Mouse (Mus musculus): ENCODE measurements around the gene Scfd2.
A peak's percentile ranks its signal among the peaks of the same experiment; 100 is the strongest.

Scfd2 gene

DNA sequence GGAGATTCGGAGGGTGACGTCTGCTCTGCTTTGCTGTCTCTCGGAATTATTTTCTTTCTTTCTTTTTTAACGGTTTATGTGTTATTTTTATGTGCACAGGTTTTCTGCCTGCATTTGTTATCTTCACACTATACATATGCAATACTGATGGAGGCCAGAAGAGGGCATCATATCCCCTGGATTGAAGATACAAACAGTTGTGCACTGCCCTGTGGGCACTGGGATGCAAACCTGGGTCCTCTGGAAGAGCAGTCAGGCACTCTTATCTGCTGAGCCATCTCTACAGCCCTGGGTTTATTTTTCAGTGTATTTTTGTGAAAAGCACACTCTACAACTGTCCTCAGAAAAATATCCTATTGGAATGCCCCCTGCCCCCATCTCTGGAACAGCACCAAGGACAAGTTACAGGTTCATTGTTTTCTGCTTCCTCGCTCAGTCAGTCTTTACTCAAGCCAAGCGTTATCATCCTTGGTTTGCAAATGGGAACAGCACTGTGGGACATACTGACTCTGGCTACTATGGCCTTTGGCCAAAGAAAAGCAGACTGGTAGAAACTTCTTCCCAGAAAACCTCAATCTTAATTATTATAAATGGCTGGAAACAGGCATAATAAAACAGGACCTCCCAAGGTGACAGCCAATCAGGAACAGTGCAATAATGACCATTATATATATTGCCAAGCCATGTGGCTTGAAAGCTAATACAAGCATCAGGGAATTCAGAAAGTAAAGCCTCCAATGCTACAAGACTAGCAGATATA, 75.9 kb downstream of the Scfd2 start:
- DNase-seq = no peak

DNA sequence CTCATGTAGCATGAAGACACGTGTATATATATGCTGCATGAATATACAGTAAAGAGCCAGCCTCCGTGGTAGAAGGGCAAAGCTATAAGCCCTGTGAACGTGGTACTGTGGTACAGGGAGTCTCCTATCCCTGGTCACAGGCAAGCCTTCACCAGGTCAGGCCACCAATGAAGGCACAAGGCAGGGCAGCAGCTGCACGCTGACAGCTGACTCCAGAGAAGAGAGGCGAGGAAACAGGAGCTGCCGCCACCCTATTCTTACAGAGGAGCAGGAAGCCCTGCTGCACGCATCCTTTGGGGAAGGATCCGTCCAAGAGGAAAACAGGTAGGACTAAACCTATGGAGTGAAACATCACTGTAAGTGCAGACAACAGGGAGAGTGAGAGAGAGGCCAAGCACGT, 76.5 kb downstream of the Scfd2 start:
- no peak for DNase-seq

DNA sequence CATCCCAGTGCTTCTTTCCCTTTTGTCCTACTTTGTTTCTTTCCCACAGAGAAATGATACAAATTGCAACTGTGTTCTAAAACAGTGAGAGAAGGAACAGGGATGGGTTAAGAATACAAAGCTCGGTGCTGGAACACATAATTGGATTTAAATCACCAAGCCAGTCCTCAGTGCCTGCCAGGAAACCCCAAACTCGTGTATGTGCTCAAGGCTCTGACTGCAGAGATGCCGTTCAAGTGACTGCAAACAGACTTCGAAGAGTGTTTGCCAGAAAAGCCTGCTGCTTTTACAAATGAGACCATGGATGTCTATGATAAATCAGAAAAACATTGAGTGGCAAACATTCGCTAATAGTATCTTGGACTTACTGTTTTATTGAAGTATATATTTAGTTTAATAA, 80.6 kb downstream of the Scfd2 start:
- no peak for DNase-seq

DNA sequence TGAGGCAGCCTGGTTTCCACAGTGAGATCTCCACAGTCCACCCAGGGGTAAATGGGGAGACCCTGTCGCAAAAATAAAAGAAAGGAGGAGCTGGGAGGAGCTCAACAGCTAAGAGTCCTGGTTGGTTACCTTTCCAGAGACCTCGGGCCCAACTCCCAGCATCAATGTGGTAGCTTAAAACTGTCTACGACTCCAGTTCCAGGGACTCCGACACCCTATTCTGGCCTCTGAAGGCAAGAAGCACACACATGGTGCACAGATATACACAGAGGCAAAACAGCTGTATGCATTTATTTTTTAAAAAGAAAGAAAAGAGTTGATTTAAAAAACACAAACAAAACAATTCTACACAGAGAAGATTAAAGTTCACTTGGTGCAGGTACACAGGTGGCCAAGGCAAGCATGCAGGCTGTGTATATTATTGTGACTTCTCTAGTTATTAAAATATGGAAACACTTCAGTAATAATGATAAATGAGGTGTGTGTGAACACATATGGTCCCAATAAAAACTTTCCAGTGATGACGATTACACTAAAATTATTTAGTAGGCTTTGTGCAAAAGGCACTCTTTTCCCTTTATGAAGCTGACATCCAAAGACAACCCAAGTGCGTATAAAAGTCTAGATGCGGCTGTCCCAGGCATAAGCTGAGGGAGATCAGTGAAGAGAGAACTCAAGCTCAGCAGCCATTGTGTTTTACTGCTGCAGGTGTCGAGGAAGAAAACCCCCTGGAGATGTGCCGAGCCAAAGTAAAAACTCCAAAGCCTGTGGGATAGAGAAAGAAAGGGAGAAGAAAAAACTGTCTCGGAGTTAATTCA, 83.8 kb downstream of the Scfd2 start:
- no peak for DNase-seq

DNA sequence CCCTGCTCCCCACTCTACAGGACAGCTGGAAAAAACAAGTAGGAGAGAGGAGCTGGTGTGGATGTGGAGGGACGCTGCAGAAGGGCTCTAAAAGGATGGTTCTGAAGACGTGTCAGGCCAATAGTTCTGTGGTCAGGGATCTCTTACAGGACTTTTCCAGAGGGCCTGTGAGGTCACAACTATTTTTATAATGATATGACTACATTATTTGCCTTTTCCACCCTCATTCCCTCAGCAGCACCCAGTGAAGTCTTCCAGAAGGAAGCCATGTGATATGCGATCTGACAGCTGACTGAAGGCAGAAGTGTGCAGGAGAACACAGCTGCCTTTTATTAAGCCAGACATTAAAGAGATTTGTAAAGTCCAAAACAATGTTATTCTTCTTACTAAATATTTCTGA, 85.7 kb downstream of the Scfd2 start:
- no peak for DNase-seq

DNA sequence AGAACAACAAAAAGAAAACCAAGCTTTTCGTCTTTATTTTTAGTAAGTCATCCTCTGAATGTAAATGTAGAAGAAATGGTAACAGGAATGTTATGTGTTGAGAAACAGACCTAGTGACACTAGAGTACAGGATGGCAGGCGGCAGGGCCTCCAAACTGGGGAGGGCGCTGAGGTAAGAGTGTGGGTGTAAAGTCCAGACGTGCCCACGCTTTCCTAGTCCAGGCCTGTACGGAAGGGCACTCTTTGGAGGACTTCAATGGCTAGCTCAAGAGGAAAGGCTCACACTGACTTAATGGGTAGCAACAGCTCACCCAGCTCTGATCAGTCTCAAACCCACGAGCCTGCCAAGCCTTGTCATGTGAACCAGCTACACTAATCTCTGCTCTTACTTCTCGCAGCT, 93.2 kb downstream of the Scfd2 start:
- no peak for DNase-seq

DNA sequence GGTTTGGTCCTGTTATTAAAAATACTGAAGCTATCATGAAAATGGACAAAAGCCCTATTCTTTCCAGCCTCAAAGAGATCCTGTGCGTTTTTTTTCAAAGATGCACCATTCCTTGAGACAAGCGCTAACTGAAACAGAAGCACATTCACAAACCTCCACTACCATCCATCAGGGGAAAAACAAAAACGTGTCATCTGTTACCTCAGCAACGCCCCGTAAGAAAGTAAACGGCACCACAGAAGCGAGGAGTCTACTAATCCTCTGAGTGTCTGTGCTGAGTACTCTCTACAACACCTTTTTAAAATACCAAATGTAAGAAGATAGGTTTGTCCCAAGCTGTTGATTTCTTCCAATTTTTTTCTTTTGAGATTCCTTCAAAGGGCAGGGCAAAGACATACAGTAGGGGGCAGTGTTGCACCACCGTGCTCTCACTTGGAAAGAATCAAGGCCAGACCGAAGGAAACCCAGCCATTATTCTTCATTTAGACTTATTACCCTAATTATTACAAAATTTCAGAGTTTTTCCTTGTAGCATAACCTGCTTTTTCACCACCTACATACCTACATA, 97.9 kb downstream of the Scfd2 start:
- peak; percentile 36 for DNase-seq

DNA sequence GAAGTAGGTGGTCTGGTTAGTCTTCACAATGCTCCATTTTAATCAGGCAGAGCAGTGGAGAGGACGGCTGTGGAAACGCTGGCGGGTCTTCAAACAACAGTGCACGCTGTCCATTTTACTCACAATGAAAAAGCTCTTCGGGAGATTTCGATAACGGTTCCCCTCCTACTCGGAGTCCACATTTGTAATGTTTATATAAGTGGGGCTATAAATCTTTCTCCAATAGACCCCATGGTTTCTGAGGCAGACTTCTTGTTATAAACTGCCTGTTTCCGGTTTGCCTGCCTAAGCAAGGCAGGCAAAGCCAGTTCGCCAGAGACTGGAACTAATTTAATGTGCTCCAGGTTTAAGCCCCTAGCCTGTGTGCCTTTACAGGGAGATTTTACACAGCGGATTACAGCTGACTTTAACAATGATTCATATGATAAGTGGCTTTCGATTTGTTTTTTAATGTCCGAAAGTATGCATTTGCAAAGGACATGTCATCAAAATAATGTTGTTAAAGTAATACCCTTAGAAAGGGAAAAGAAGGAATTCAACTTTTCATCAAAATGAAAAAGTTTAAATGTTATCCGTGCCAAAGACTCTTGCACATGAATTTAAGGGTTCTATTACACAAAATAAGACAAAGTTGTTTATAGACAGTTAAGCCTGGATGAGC, 98.5 kb downstream of the Scfd2 start:
- no peak for DNase-seq

DNA sequence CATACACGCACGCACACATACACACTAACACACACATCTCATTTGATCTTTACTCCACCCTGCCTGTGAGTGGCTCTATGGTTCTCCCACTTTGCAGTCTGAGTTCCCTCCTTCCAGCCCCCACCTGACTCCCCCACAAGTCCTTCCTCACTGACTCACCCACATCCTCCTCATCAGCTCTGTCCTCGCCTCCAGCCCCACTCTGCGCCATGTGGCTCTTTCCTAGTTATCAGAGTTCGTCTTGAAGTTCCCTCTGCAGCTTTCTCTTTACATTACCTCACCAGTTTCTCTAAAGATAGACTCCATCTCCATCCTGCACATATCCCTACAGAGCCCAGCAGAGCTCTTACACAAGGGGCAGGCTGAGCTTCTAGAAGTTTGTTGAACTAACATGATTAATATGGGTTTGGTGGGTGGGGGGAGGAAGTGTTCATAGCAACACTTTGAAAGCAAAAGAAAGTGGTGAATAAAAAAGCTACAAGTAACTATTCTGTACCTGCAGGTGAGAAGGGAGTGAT, 110.9 kb downstream of the Scfd2 start:
- DNase-seq = no peak

DNA sequence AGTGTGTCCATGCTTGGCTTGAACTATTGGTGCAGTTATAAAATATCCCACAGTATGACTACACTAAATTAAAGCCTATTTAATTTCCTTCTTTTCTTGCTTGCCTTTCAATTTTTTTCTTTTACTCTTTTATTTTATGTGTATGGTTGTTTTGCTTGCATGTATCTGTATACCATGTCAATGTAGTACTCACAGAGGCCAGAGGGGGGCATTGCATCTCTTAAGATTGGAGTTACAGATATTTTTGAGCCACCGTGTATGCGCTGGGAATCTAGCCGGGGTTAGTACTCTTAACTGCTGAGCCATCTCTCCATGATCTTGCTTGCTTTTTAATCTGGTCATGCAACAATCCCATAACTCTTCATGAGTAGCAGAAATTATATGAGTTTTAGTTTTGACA, 119.0 kb downstream of the Scfd2 start:
- no peak for DNase-seq

DNA sequence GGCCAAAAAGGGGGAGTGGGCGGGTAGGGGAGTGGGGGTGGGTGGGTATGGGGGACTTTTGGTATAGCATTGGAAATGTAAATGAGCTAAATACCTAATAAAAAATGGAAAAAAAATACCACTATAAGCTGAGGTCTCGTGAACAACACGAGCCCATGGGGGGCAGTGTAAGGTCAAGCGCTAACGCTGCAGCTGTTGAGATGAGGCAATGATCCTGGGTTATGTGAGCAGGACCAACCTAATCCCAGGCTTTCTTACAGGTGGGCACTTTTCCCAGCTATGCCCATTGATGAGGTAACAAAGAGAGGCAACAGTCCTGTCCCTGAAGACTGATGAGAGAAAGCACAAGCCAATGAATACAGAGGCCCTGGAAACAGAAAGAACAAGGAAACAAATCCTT, 126.7 kb downstream of the Scfd2 start:
- no peak for DNase-seq

DNA sequence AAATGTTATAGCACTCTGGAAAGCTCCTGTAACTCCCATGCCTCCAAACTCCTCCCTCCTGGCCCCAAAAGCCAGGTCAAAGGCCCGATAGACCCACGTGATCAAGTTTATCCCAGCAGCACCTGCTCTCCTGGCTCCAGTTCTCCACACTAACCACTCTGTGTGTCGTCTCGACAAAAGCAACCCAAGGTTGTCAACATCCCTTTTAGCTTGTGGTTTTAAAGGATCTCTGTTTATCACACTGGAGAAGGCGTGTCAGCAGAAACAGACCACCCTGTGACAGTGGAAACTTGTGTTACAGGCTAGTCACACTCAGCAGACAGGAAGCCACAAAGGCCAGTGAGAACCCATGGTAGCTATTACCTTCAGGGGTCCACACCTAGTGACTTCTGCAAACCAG, 127.5 kb downstream of the Scfd2 start:
- DNase-seq = no peak

DNA sequence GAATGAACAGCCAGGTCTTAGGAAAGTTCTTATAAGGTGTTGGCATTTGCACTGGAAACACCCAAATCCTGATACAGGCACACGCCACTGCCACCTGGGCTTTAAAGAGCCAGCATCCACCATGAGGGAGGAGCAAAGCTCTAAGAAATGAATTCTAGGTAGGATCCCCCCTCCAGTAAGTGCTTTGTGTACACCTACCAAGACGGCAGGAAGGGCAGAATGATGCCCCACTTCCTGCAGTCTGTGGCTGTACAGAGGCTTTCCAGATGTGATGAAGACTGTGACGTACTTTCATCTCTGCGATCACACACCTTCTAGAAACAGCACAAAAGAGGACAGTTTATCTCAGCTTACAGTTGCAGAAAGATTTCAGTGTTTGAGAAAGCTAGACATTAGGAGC, 128.9 kb downstream of the Scfd2 start:
- DNase-seq = no peak

DNA sequence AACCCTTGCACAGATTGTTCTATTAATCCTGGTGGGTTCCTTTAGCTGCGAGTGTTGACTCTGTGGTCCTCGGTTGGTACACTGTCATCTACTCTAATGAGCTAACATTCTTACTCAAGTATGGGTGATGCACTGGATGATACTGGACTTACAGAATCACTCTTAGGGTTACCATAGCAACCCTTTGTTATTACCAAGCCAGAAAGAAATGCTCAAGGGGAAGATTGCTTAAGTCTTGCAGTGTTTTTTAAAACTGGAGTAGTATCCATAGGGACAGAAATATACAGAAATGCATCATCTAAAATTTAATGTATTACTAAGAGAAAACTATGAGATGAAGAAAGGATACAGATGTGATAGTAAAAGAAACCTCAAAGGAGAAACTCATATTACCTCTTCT, 139.8 kb downstream of the Scfd2 start:
- DNase-seq = no peak

DNA sequence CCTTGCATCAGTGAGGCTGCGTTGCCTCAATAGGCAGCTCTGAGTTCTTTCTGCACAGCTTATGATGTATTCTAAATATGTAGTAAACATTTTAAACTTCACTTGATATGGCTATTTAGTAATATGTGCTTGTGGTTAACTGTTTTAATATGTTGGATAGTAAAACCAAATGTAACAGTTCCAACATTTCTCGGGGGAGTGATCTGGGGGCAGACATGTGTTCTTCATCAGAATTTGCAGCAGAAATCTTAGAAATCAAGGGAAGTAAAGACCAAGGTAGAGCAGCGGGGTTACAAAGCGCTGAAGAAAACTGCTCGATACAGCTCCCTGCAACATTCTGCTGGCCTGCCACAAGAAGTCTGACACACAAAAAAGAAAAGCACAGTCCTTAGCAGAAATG, 140.2 kb downstream of the Scfd2 start:
- no peak for DNase-seq

DNA sequence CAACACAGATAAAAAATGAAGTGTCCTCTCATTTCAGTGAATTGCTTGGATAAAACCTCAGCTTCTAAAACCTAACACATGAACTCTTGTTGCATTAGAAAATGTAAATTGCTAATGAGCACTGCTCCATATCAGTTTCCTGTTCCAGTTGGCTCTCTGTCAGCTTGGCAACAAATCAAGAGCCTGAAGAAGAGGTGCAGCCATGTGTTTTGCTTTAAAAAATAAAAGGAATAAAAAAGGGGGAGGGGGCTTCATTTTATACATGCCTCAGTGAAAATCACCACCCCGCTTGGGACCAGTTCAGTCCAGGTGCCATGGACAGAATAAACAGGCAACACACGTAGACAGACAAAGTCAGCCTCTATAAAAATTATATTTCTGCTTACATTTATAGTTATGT, 142.7 kb downstream of the Scfd2 start:
- no peak for DNase-seq

DNA sequence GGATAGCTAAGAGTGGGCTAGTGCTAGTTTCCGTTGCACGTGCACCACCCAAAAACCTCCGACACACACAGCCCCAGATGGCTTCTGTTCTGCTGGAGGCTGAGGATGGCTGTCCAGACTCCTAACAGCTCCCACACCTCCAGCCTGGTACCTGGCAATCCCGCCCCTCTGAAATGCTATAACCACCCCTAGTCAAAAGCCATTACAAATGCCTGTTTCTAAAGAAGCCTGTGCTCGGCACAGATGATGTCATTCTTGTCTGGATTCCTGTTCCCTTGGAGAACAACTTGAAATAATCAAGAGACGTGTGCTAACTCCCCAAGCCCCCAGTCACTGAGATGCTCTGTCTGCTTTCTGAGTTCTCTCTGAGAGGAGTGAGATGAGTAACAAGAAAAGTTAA, 143.5 kb downstream of the Scfd2 start:
- DNase-seq = no peak

DNA sequence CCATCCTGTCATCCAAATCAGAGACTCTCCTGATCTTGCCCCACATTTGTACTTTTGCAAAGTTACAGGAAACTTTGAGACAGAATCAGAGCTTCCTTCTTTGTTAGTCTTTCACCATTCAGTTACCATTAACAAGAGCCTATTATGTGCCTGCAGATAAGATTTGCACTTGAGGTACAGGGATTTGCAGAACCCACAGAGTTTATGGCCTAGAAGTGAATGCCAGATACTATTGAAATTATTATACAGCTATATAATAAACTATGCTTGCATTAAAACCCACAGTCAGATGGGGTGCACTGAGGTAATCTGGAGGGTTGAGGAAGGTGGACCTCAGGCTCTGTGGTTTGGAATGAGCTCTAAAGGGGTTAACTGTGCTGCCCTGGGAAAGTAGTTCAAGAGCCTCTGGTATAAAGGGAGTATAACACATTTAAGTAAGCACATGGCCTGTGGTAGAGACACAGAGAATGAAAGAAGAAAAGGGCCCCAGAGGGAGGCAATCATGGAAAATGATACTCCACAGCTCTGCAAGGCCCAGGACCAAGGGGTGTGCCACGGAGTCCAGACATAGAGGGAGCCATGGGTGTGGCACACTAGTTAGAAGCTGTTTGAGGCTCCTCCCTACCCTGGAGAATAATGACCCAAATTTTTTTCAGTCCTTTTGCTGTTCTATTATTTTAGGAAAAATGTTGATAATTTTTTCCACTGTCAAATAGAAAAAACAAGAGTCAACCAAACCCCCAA, 144.2 kb downstream of the Scfd2 start:
- no peak for DNase-seq

DNA sequence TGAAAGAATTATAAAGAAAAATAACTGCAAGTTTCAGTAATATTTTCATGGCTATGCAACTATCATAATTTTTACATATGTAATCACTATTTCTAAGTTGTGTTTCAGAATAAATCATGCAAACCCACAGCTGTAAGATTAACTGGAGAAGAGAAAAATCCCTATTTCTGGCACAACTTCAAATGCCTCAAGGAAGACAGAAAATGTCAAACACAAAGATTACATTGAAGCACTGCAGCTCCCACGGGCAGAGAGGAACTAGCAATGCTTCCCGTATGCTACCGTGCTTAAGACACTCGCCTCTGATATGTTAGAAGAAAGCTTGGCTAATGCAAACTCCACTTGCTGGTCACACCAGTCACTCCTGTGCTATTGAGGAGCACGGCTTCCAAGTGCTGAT, 151.5 kb downstream of the Scfd2 start:
- no peak for DNase-seq

DNA sequence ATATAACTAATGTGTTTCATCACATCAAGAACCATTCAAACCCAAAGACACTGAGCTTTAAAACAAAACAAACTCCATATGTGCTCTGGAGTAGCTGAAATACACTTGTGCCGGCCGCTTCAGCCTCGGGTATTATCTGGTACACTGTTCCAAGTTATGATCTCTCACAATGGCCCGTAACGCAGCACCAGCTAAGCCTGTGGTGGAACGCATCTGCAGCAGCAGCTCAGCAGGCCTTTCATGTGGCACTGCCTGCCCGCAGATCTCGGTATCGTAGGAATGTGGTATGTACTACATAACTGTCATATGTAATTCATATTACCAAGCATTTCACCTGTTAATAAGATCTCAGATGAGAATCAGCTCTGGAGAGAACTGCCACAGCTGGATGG, 164.9 kb downstream of the Scfd2 start:
- DNase-seq = no peak

DNA sequence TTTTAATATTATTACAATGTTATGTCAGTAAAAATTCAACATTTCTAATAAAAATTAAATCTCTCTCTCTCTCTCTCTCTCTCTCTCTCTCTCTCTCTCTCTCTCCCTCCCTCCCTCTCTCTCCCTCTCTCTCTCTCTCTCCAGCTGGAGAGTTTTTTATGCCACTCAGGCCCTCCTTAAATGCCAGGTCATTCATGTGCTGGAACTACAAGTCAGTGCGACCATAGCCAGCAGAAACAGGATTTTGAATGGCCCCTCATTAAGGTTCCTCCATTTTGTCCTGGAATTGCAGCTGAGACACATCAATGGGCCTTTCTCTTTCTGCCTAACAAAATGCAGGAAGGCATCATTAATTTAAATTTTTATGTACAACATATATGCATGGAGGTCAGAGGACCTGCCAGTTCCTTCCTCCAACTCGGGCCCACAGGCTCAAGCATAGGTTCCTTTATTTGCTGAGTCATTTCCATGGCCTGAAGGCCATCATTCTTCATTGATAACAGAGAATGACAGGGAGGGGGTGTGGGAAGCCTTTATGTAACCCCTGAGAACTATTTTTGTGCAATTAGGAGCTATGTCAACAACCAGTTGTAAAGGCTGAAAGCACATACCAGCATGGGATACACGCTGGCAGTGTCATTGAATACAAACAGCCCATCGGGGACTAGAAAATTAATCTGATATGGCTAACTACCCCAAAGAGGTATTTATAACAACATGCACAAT, 165.4 kb downstream of the Scfd2 start:
- DNase-seq = no peak

DNA sequence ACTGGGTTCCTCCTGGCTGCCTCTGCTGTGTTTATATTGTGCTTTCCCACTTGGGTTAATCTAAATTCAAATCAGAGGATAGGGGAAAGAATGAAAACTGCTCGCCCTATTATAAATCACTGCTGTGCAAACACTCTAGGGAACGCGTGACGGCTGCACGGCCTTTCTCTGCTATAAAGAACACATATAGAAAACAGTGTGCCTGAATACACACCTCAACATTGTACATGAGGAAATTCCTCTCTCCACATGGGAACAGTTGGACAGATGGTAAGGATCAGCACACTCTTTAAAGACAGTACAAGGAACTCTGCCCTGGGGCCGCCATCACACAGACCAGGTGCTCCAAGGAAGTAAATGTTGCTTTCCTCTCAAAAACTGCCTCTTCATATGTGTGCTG, 166.2 kb downstream of the Scfd2 start:
- no peak for DNase-seq
